Mouse (Mus musculus) small intestine, adult 2 months (tissue): ENCODE data around the gene Zbtb14.

Experiments
- CTCF ChIP-seq: fragments of 200-500 bp; IDR thresholded peaks from 2 replicates; pipeline ENCODE4 v1.5.1; 2012; ENCODE audit warnings: low read depth, mild to moderate bottlenecking, control low read depth, inconsistent platforms, low read length, moderate library complexity, mixed read lengths; ENCODE audit not compliant: insufficient replicate concordance, insufficient read length; ENCODE audit errors: extremely low read depth
- POLR2A ChIP-seq: fragments of 200-500 bp; IDR thresholded peaks from 2 replicates; pipeline ENCODE4 v1.6.1; 2012; ENCODE audit warnings: low read depth, mild to moderate bottlenecking, control low read depth, inconsistent platforms, low read length, moderate library complexity

- TF ChIP-seq POLR2A, result no peak
- peak; percentile 38; the same call in 1 of the 2 replicates for TF ChIP-seq CTCF
Observed at GRCm38 (mm10) chr17:69365049-69365448, 17.8 kb upstream of the Zbtb14 start.
